Mouse (Mus musculus): ENCODE results near the gene Dus3l. TPM values are rescaled to one million over a fixed set of nuclear protein-coding genes. Genes with fewer than 3 reads are reported as not detected.

The Dus3l gene
- total and polyA plus RNA-seq, 3 experiments, result 38.9 to 70.5 TPM; not detected in 1

DNA sequence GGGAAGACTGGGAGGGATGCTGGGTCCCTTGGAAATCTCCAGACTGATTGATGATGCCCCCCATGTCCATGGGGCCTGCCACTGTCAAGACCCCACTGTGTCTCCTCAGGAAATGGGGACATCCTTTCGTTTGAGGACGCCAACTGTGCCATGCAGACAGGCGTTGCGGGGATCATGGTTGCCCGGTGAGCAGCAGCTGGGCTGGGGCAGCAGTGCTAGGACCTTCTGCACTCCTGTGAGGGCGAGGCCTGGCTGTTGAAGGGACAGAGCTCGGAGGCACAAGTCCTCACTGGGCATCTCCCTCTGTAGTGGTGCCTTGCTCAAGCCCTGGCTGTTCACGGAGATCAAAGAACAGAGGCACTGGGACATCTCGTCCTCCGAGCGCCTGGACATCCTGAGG is 4.4 kb downstream of the Dus3l start:
- peaks cover 0 to 9% of the 10 kb centered on the region in 2 experiments; a peak in 2 of 4 replicates for H3K4me1 ChIP-seq (ENCODE audit: control insufficient read depth in 1 of 2, insufficient read depth in 2 of 2, low read length in 2 of 2)
- DNase-seq (ENCODE audit: low read depth, low spot score), result no peak
- no peaks in the 10 kb centered on the region for H3K27me3 ChIP-seq (ENCODE audit: control insufficient read depth in 1 of 2, insufficient read depth in 2 of 2, low read length in 2 of 2)
- H3K9ac ChIP-seq (ENCODE audit: control insufficient read depth, low read depth, low read length, poor library complexity, severe bottlenecking), result no peak overlapping the region
- H3K9me3 ChIP-seq (replicated peaks; ENCODE audit: insufficient read depth, low read length), result no peaks in the 10 kb centered on the region
- peaks cover 14% of the 10 kb centered on the region for H3K79me2 ChIP-seq (ENCODE audit: control insufficient read depth, insufficient read depth, low read length, poor library complexity)
- no peak overlapping the region for H3K4me3 ChIP-seq (ENCODE audit: control insufficient read depth in 1 of 2, insufficient read depth in 1 of 2, low read depth in 2 of 2, low read length in 2 of 2)
- H3K36me3 ChIP-seq (ENCODE audit: control insufficient read depth in 1 of 2, insufficient read depth in 2 of 2, low read length in 2 of 2), result peaks cover 0 to 4% of the 10 kb centered on the region in 2 experiments; a peak in 2 of 4 replicates
- no peak for TF ChIP-seq RAD21 (IDR thresholded peaks at IDR 0.05; ENCODE audit: low read depth, low read length)
- no peak overlapping the region for H3K27ac ChIP-seq (ENCODE audit: control insufficient read depth, low read depth, low read length)

DNA sequence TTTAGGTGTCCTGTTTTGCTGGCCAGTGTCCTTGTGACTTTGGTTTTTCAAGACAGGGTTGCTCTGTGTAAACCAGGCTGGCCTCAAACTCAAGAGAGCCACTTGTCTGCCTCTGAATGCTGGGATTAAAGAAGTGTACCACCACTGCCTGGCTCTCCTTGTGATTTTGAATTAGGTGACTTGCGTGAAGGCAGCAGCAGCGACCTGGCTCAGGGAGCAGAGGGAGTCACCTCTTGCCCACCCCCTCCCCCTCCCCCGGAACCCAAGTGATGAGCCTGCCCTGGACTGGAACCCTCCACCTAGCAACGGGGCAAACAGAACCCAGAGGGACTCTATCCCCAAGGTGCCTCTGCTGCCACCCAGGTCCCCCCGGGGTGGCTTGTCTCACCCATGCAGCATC is 5.4 kb downstream of the Dus3l start, which contains the start of gene Prr22:
Gene Prr22 (plus strand): TSS at position 301 of the 400 bp plus-strand sequence.
- Histone ChIP-seq H3K27ac (ENCODE audit: control insufficient read depth, low read depth, low read length) (no peak within 1 kb of the TSS), H3K36me3 (ENCODE audit: control insufficient read depth in 1 of 2, insufficient read depth in 2 of 2, low read length in 2 of 2) (peaks cover 0 to 4% of the 10 kb centered on the region in 2 experiments; a peak in 1 of 4 replicates), H3K4me1 (ENCODE audit: control insufficient read depth in 1 of 2, insufficient read depth in 2 of 2, low read length in 2 of 2) (peaks cover 0 to 6% of the 10 kb centered on the region in 2 experiments; a peak in 1 of 4 replicates), H3K4me3 (ENCODE audit: control insufficient read depth in 1 of 2, insufficient read depth in 1 of 2, low read depth in 2 of 2, low read length in 2 of 2) (no peak within 1 kb of the TSS), H3K9me3 (replicated peaks; ENCODE audit: insufficient read depth, low read length) (no peaks in the 10 kb centered on the region), H3K9ac (ENCODE audit: control insufficient read depth, low read depth, low read length, poor library complexity, severe bottlenecking) (no peak within 1 kb of the TSS), H3K27me3 (ENCODE audit: control insufficient read depth in 1 of 2, insufficient read depth in 2 of 2, low read length in 2 of 2) (no peaks in the 10 kb centered on the region), H3K79me2 (ENCODE audit: control insufficient read depth, insufficient read depth, low read length, poor library complexity) (peaks cover 10% of the 10 kb centered on the region)
- no peak for DNase-seq (ENCODE audit: low read depth, low spot score)
- no peak for TF ChIP-seq RAD21 (IDR thresholded peaks at IDR 0.05; ENCODE audit: low read depth, low read length)
- no peak for TF ChIP-seq TBP (IDR thresholded peaks at IDR 0.05; ENCODE audit: low read depth, low read length)
- TF ChIP-seq NRF1 (IDR thresholded peaks at IDR 0.05; ENCODE audit: insufficient read depth, low read depth, low read length, poor library complexity, severe bottlenecking), result no peak
- no peak for TF ChIP-seq GATA1 (IDR thresholded peaks at IDR 0.05; ENCODE audit: low read depth, low read length)
- no peak for TF ChIP-seq TCF12 (IDR thresholded peaks at IDR 0.05; ENCODE audit: low read depth, low read length)
- no peak for TF ChIP-seq E2F4 (IDR thresholded peaks at IDR 0.05; ENCODE audit: borderline replicate concordance, low read depth, low read length)
- no peak for TF ChIP-seq USF2 (IDR thresholded peaks at IDR 0.05; ENCODE audit: borderline replicate concordance in 1 of 2, insufficient read depth in 1 of 2, low read depth in 1 of 2, low read length in 2 of 2)
- TF ChIP-seq MAX (IDR thresholded peaks at IDR 0.05; ENCODE audit: low read length), result no peak
- TF ChIP-seq MEF2A (IDR thresholded peaks at IDR 0.05; ENCODE audit: extremely low read depth, insufficient replicate concordance, low read depth, low read length, poor library complexity, severe bottlenecking), result no peak
- no peak for TF ChIP-seq POLR2A (IDR thresholded peaks at IDR 0.05; ENCODE audit: control insufficient read depth in 1 of 2, insufficient read depth in 1 of 2, low read depth in 1 of 2, low read length in 2 of 2, poor library complexity in 1 of 2)
- TF ChIP-seq ZNF384 (IDR thresholded peaks at IDR 0.05; ENCODE audit: low read depth, low read length), result no peak
- no peak for TF ChIP-seq MYB (IDR thresholded peaks at IDR 0.05; ENCODE audit: low read depth, low read length)
- no peak for TF ChIP-seq BHLHE40 (IDR thresholded peaks at IDR 0.05; ENCODE audit: borderline replicate concordance, low read depth, low read length)
- TF ChIP-seq ETS1 (IDR thresholded peaks at IDR 0.05; ENCODE audit: low read depth, low read length), result no peak
- no peak for TF ChIP-seq JUND (IDR thresholded peaks at IDR 0.05; ENCODE audit: low read depth, low read length)
- no peak for TF ChIP-seq POLR2AphosphoS2 (IDR thresholded peaks at IDR 0.05; ENCODE audit: low read length)
- TF ChIP-seq CHD2 (IDR thresholded peaks at IDR 0.05; ENCODE audit: low read length), result no peak
- no peak for TF ChIP-seq SIN3A (IDR thresholded peaks at IDR 0.05; ENCODE audit: low read length)
- no peak for TF ChIP-seq HCFC1 (IDR thresholded peaks at IDR 0.05; ENCODE audit: low read depth, low read length)

All from MEL (cell line).